Mouse (Mus musculus) stomach, embryonic 15.5 days (tissue): ENCODE data around the gene Bcl2l15. TPM values are rescaled to one million over a fixed set of nuclear protein-coding genes. Genes with fewer than 3 reads are reported as not detected.
"Not testable (repeated sequence)": the region's sequence is repeated elsewhere in the genome, so short reads cannot be mapped to it uniquely, and the experiment has no call there.

Experiments
- ATAC-seq: fragments of 200-750 bp; cut with Nextera tagmentation; 2 replicates; pipeline ENCODE4 v1.8.0; 2017; ENCODE audit warnings: low read depth, moderate number of reproducible peaks, moderate TSS enrichment; ENCODE audit not compliant: insufficient read depth, low FRiP score
- H3K27ac ChIP-seq: fragments of 300-500 bp; sonication (generic); 2 replicates; pipeline ENCODE4 v1.5.1; 2015; ENCODE audit warnings: mild to moderate bottlenecking, inconsistent platforms
- H3K27me3 ChIP-seq: fragments of 300-500 bp; sonication (generic); replicated peaks from 2 replicates; pipeline ENCODE4 v1.6.1; 2015; ENCODE audit warnings: inconsistent platforms
- H3K36me3 ChIP-seq: fragments of 300-500 bp; sonication (generic); 2 replicates; pipeline ENCODE4 v1.6.1; 2015; ENCODE audit warnings: inconsistent platforms
- H3K4me1 ChIP-seq: fragments of 300-500 bp; sonication (generic); 2 replicates; pipeline ENCODE4 v1.6.1; 2015; ENCODE audit warnings: inconsistent platforms
- H3K4me2 ChIP-seq: fragments of 300-500 bp; sonication (generic); 2 replicates; pipeline ENCODE4 v1.6.1; 2015; ENCODE audit warnings: mild to moderate bottlenecking, inconsistent platforms
- H3K4me3 ChIP-seq: fragments of 300-500 bp; sonication (generic); replicated peaks from 2 replicates; pipeline ENCODE4 v1.5.1; 2015; ENCODE audit warnings: inconsistent platforms
- H3K9ac ChIP-seq: fragments of 300-500 bp; sonication (generic); 2 replicates; pipeline ENCODE4 v1.6.1; 2015; ENCODE audit warnings: inconsistent platforms
- H3K9me3 ChIP-seq: fragments of 300-500 bp; sonication (generic); 2 replicates; pipeline ENCODE4 v1.6.1; 2016; ENCODE audit warnings: inconsistent platforms
- WGBS: fragments of 180-500 bp; shearing (Covaris S2); methylation state at CpG from one replicate; pipeline ENCODE4 v1.1.7; 2015; 5-methylcytosine and 5-hydroxymethylcytosine counted together
- polyA plus RNA-seq: library from polyadenylated mRNA; unstranded; fragments of >200 nt; fragmentation: Nextera tagmentation; extraction: Ambion mirVana; gene quantifications from 2 replicates; pipeline ENCODE4 v1.2.1, GENCODE M21; 2015

Bcl2l15 gene
- polyA plus RNA-seq, 1 experiment from 2014 or later = 0.68 TPM

DNA sequence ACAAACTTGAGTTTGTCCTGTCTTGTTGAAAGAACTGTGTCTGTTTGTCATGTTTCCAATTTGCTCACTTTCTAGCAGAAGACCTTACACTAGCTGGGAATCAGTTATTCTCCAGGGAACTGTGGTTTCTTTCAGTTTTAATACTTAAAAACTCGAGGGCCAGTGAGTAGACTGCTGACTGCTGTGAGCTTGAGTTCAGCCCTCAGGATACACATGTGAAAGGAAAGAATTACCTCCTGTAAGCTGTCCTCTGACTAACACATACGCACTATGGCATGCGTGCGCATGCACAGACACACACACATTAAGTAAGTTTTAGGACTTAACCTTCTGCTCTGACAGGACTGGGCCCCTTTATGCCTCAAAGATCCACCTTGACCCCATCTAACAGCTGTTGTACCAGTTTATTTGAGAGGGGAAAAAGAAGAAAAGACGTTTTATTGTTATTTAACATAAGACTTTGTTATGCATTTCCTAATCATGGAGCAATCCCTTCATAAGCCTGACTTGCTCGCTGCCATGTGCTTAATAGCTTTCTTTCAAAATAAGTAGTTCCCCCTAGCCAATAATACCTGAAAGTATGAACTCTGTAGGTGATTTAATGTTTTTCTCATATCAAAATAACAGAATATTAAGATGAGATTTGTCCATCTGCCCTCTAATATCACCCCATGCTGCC lies 3.0 kb downstream of the Bcl2l15 start:
- 71% methylated on average over 6 of the region's 6 CpGs for WGBS
- Histone ChIP-seq H3K9ac (no peak overlapping the region), H3K27me3 (no peaks in the 10 kb centered on the region), H3K27ac (no peak overlapping the region), H3K4me1 (no peaks in the 10 kb centered on the region), H3K4me2 (no peak overlapping the region), H3K9me3 (no peaks in the 10 kb centered on the region), H3K36me3 (no peaks in the 10 kb centered on the region), H3K4me3 (no peak overlapping the region)
- ATAC-seq = no peak

DNA sequence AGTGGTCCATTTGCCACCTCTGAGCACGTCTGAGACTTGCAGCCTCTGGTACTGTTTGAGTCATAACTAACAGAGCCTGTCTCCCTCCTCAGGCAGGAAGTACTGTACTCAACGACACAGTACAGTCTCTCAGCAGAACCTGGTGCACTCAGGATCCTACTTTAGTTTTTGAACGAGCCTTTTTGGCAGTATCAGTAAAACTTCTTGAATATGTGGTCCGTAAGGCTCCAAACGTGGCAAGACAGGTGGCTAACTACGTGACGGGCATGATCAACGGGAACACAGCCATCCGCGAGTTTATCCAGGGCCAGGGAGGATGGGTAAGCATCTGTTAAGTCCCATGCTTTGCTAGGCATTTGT lies 3.5 kb downstream of the Bcl2l15 start:
- Histone ChIP-seq H3K4me2 (no peak overlapping the region), H3K9me3 (no peaks in the 10 kb centered on the region), H3K27me3 (no peaks in the 10 kb centered on the region), H3K9ac (no peak overlapping the region), H3K36me3 (no peaks in the 10 kb centered on the region), H3K27ac (no peak overlapping the region), H3K4me3 (no peak overlapping the region), H3K4me1 (no peaks in the 10 kb centered on the region)
- WGBS = 77% methylated on average over 10 of the region's 10 CpGs
- no peak for ATAC-seq

DNA sequence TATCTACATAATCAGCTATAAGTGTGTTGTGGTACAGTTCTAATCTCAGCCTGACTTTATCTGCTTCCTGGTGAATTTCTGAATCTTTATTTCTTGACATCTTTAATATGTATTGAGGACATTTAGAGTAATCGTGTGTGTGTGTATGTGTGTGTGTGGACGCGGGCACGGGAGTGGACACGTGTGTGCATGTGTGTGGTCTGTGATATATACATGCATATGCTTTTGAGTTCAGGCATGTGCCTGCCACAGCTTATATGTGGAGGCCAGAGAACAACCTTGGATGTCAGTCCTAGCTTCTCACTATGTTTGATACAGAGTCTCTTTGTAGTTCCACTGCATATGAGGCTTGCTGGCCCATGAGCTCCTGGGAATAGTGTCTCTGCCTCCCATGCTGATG lies 4.1 kb downstream of the Bcl2l15 start:
- Histone ChIP-seq H3K4me1 (no peaks in the 10 kb centered on the region), H3K9me3 (no peaks in the 10 kb centered on the region), H3K4me2 (no peak overlapping the region), H3K4me3 (no peak overlapping the region), H3K27ac (no peak overlapping the region), H3K27me3 (no peaks in the 10 kb centered on the region), H3K9ac (no peak overlapping the region), H3K36me3 (no peaks in the 10 kb centered on the region)
- no peak for ATAC-seq
- WGBS = 95% methylated on average over 5 of the region's 5 CpGs

- no peaks in the 10 kb centered on the region for H3K36me3 ChIP-seq
- ATAC-seq = no peak
- no peaks in the 10 kb centered on the region for H3K27me3 ChIP-seq
- H3K9me3 ChIP-seq = no peaks in the 10 kb centered on the region
- no peak overlapping the region for H3K4me3 ChIP-seq
- WGBS = 92% methylated on average over 6 of the region's 6 CpGs
- H3K4me1 ChIP-seq = no peaks in the 10 kb centered on the region
- H3K27ac ChIP-seq = no peak overlapping the region
- H3K9ac ChIP-seq = no peak overlapping the region
- H3K4me2 ChIP-seq = no peak overlapping the region
Observed at GRCm38 (mm10) chr3:103839711-103840110, 7.3 kb downstream of the Bcl2l15 start.

- H3K4me1 ChIP-seq, H3K9ac ChIP-seq, H3K4me2 ChIP-seq, H3K9me3 ChIP-seq, H3K27me3 ChIP-seq, H3K4me3 ChIP-seq, ATAC-seq, H3K36me3 ChIP-seq, H3K27ac ChIP-seq: not testable (repeated sequence)
- WGBS = 83% methylated on average over 3 of the region's 3 CpGs
Observed at GRCm38 (mm10) chr3:103840195-103840594, 7.8 kb downstream of the Bcl2l15 start.

DNA sequence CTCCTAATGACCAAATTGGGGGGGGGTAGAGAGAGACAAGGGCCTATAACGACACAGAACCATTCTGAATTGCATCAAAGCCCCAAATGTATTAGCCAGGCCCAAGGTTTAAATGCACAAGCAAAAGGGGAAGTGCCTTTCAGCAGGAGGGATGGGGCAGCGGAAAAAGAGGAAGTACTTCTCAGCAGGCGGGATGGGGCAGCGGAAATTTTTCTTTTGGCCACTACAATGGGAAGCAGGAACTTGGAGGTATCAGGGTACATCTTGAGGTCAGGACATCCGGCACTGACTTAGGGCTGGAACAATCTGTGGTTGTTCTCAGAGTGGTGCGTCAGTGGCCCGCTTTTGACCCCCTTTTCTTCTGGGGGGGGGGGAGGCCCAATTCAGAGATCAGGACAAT lies 8.5 kb downstream of the Bcl2l15 start:
- not testable (repeated sequence) for H3K9me3 ChIP-seq, H3K4me3 ChIP-seq, H3K4me2 ChIP-seq, H3K27ac ChIP-seq, H3K4me1 ChIP-seq, H3K27me3 ChIP-seq, ATAC-seq, H3K36me3 ChIP-seq, H3K9ac ChIP-seq
- 86% methylated on average over 7 of the region's 7 CpGs for WGBS

- no peak overlapping the region for H3K4me3 ChIP-seq
- no peak for ATAC-seq
- no peaks in the 10 kb centered on the region for H3K36me3 ChIP-seq
- no peaks in the 10 kb centered on the region for H3K9me3 ChIP-seq
- no peak overlapping the region for H3K9ac ChIP-seq
- 69% methylated on average over 9 of the region's 9 CpGs for WGBS
- H3K27me3 ChIP-seq = no peaks in the 10 kb centered on the region
- H3K4me2 ChIP-seq = no peak overlapping the region
- no peak overlapping the region for H3K27ac ChIP-seq
- H3K4me1 ChIP-seq = no peaks in the 10 kb centered on the region
Observed at GRCm38 (mm10) chr3:103850644-103851363, 18.4 kb downstream of the Bcl2l15 start.

DNA sequence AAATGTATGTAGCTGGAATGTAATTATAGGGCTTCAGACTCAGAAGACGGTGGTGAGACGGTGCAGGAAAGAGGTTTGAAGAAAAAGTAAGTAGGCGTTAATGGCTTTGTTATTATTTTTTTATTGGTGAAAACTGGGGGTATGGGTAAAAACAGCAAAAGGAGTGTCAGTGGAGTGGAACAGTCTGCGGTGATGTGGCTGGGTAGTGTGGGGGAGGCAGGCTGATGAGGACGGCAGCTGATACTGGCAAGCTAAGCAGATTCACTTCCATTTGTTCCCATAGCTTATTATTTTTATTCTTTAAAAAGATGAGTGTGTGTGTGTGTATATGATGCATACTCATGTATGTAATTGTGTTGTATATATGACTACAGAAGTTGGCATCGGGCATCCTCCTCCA lies 19.1 kb downstream of the Bcl2l15 start:
- WGBS = 89% methylated on average over 6 of the region's 6 CpGs
- no peak overlapping the region for H3K9ac ChIP-seq
- no peaks in the 10 kb centered on the region for H3K36me3 ChIP-seq
- H3K9me3 ChIP-seq = no peaks in the 10 kb centered on the region
- H3K4me1 ChIP-seq = no peaks in the 10 kb centered on the region
- no peak overlapping the region for H3K4me3 ChIP-seq
- H3K4me2 ChIP-seq = no peak overlapping the region
- H3K27ac ChIP-seq = no peak overlapping the region
- ATAC-seq = no peak
- H3K27me3 ChIP-seq = no peaks in the 10 kb centered on the region

DNA sequence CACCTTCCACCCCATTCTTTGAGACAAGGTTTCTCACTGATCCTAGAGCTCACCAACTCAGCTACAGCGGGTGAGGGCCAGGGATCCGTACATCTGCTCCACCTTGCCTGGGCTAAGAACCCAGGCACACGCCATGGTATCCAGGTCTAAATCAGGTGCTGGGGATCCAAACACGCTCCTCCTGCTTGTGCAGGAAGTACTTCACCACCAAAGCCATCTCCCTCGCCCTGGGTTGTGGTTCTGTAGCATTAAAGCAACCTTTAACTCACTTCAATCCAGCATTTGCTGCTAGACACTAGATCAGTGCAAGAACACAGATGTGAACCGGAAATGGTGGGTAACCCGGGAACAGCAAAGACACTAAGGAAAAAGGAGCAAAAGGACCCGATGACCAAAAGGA lies 19.5 kb downstream of the Bcl2l15 start:
- Histone ChIP-seq H3K9me3 (no peaks in the 10 kb centered on the region), H3K4me1 (no peaks in the 10 kb centered on the region), H3K27ac (no peak overlapping the region), H3K9ac (no peak overlapping the region), H3K4me3 (no peak overlapping the region), H3K4me2 (no peak overlapping the region), H3K36me3 (no peaks in the 10 kb centered on the region), H3K27me3 (no peaks in the 10 kb centered on the region)
- 83% methylated on average over 8 of the region's 8 CpGs for WGBS
- ATAC-seq = no peak

DNA sequence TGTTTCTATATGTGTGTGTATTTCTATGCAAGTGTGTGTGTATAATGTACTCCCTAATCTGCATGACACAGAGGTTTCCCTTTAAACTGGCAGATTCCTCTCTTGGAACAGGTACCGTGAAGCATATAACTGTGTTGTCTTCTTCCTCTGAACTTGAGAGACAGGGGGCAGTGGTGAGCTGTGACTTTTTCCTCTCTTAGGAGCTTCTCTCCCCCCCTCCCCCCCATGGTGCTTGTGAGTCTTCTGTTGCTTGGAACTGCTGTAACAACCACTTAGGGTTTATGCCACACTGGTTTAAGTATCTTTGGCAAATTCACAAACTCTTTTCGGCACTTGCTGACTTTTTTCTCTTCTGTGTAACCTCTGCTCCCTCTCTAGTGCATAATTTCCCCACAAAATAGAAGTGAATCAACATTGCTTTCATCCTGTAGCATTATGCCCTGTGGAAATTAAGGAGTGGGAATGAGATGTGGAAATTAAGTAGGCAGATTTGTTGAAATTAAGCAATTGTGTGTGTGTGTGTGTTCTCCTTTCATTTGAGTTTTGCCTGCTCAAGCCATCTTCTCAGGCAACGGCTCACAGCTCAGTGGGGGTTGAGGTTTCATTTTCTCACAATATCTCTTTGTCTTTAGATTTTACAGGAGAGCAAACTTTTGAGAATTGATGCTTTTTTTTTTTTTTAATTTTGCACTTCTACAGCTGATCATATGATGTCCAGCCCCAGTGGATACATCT lies 20.3 kb downstream of the Bcl2l15 start:
- WGBS = 72% methylated on average over 3 of the region's 3 CpGs
- H3K9me3 ChIP-seq = no peaks in the 10 kb centered on the region
- H3K36me3 ChIP-seq = no peaks in the 10 kb centered on the region
- H3K4me1 ChIP-seq = no peaks in the 10 kb centered on the region
- H3K27ac ChIP-seq = no peak overlapping the region
- no peak overlapping the region for H3K4me3 ChIP-seq
- no peak for ATAC-seq
- no peak overlapping the region for H3K9ac ChIP-seq
- no peaks in the 10 kb centered on the region for H3K27me3 ChIP-seq
- no peak overlapping the region for H3K4me2 ChIP-seq

DNA sequence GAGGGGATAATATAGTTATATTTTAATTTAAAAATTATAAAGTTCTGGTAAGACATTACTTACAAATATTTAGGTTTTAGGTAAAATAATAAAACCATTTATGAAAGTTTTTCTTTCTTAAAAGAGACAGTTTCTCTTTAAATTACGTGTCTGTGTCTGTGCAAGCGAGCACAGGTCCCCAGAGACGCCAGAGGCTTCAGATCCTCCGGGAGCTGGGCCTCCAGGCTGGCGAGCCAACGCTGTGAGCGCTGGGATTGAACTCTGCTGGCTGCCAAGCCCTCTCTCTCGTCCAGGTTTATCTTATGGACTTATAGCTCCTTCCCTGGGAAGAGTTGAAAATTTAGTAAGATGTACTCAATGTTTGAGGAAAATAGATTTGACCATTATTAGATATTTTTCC lies 21.4 kb downstream of the Bcl2l15 start:
- 65% methylated on average over 8 of the region's 8 CpGs for WGBS
- Histone ChIP-seq H3K9me3 (no peaks in the 10 kb centered on the region), H3K36me3 (no peaks in the 10 kb centered on the region), H3K27me3 (no peaks in the 10 kb centered on the region), H3K4me3 (no peak overlapping the region), H3K27ac (no peak overlapping the region), H3K9ac (no peak overlapping the region), H3K4me1 (no peaks in the 10 kb centered on the region), H3K4me2 (no peak overlapping the region)
- ATAC-seq = no peak

GRCm38 (mm10) chr3:103857036-103857805 lies 24.8 kb downstream of the Bcl2l15 start:
- Histone ChIP-seq H3K9me3 (no peaks in the 10 kb centered on the region), H3K27ac (no peak overlapping the region), H3K4me2 (no peak overlapping the region), H3K36me3 (no peaks in the 10 kb centered on the region), H3K4me1 (no peaks in the 10 kb centered on the region), H3K27me3 (no peaks in the 10 kb centered on the region), H3K4me3 (no peak overlapping the region), H3K9ac (no peak overlapping the region)
- 85% methylated on average over 7 of the region's 7 CpGs for WGBS
- no peak for ATAC-seq
